ENCODE assay signal across 9 mouse cellular contexts in genomic region chr4:62890588-62891580, GRCm38 (mm10).
A peak's percentile ranks its signal among the peaks of the same experiment; 100 is the strongest.
DNase-seq lines count a peak whose midpoint lies in the region; ATAC-seq lines count a peak whose summit lies in the region.
"Had no signal": no experiment of that assay in that cellular context is flagged by ENCODE, and none has a peak within 500 bp of the region (broad histone marks: within the 10 kb centered on the region; RNA-seq: fewer than 3 reads in every experiment).

No protein-coding gene starts in this region.

- 34% methylated on average over 21 of the region's 21 CpGs for WGBS in kidney, embryonic 14.5 days
- 42% methylated on average over 21 of the region's 21 CpGs for WGBS in hindbrain, embryonic 16.5 days

- H3K27ac ChIP-seq in kidney, embryonic 14.5 days (ENCODE audit: low read depth, low read length): no peak overlapping the region
- H3K27ac ChIP-seq in hindbrain, embryonic 16.5 days (ENCODE audit: low read depth, low read length): no peak overlapping the region
- H3K27ac ChIP-seq: liver, embryonic 15.5 days had no signal

- no peaks in the 10 kb centered on the region for H3K27me3 ChIP-seq in kidney, embryonic 14.5 days (ENCODE audit: control insufficient read depth, insufficient read depth, low read length)
- no peaks in the 10 kb centered on the region for H3K27me3 ChIP-seq in hindbrain, embryonic 16.5 days (replicated peaks; ENCODE audit: control insufficient read depth, insufficient read depth, low read length)
- H3K27me3 ChIP-seq: liver, embryonic 15.5 days had no signal

- H3K4me3 ChIP-seq in kidney, embryonic 14.5 days (ENCODE audit: low read length): no peak overlapping the region
- no peak overlapping the region for H3K4me3 ChIP-seq in hindbrain, embryonic 16.5 days (ENCODE audit: low read length)
- H3K4me3 ChIP-seq: liver, embryonic 15.5 days had no signal

- no peaks in the 10 kb centered on the region for H3K4me1 ChIP-seq in kidney, embryonic 14.5 days (ENCODE audit: control insufficient read depth, insufficient read depth, low read length)
- no peaks in the 10 kb centered on the region for H3K4me1 ChIP-seq in hindbrain, embryonic 16.5 days (ENCODE audit: control insufficient read depth, insufficient read depth, low read depth, low read length)
- H3K4me1 ChIP-seq: liver, embryonic 15.5 days had no signal

- ATAC-seq in kidney, embryonic 14.5 days (ENCODE audit: low FRiP score, low TSS enrichment): peak; percentile 70
- peak; percentile 64; the same call in 1 of the 2 replicates for ATAC-seq in hindbrain, embryonic 16.5 days

- H3K36me3 ChIP-seq in kidney, embryonic 14.5 days (ENCODE audit: control insufficient read depth, insufficient read depth, low read length): no peaks in the 10 kb centered on the region
- H3K36me3 ChIP-seq in hindbrain, embryonic 16.5 days (ENCODE audit: control insufficient read depth, insufficient read depth, low read length): no peaks in the 10 kb centered on the region
- H3K36me3 ChIP-seq: liver, embryonic 15.5 days had no signal

- DNase-seq in kidney, adult 8-10 months: no peak
- DNase-seq in adrenal gland, postnatal 36 days: peak; percentile 49 to 51
- peak; percentile 32 for DNase-seq in mesoderm, embryonic 11.5 days (ENCODE audit: low read depth, low spot score)
- no peak for DNase-seq in retina, postnatal 1 day
- DNase-seq in ovary, postnatal 36 days (ENCODE audit: low spot score): no peak
- DNase-seq in layer of hippocampus, adult 11-12 months (ENCODE audit: low spot score): no peak

- no peaks in the 10 kb centered on the region for H3K9me3 ChIP-seq in kidney, embryonic 14.5 days (ENCODE audit: control insufficient read depth, low read length)
- H3K9me3 ChIP-seq in hindbrain, embryonic 16.5 days (ENCODE audit: control insufficient read depth, low read length): no peaks in the 10 kb centered on the region
- H3K9me3 ChIP-seq: liver, embryonic 15.5 days had no signal

- H3K9ac ChIP-seq in kidney, embryonic 14.5 days (ENCODE audit: low read depth, low read length): no peak overlapping the region
- H3K9ac ChIP-seq in hindbrain, embryonic 16.5 days (ENCODE audit: low read depth, low read length): no peak overlapping the region
- H3K9ac ChIP-seq: liver, embryonic 15.5 days had no signal

- H3K4me2 ChIP-seq in kidney, embryonic 14.5 days (replicated peaks; ENCODE audit: low read depth, low read length): peak overlapping the region; percentile 23; the same call in 1 of the 2 replicates
- H3K4me2 ChIP-seq in hindbrain, embryonic 16.5 days (ENCODE audit: low read length): peak overlapping the region; percentile 24; the same call in 1 of the 2 replicates
- H3K4me2 ChIP-seq: liver, embryonic 15.5 days had no signal

Comparison
In these comparisons a context has a peak if more than half of its experiments do, and no peak if none do; other contexts are left out.
1. DNase-seq: peak in adrenal gland, postnatal 36 days (2 of 2) and mesoderm, embryonic 11.5 days (single experiment); none in kidney, adult 8-10 months (0 of 2), retina, postnatal 1 day (single experiment), ovary, postnatal 36 days (single experiment) and layer of hippocampus, adult 11-12 months (single experiment).